Mouse (Mus musculus) retina, adult 2 months (tissue): ENCODE results near the gene Rapgef4.

Experiments used
- DNase-seq: peaks from one replicate; pipeline ENCODE4 v3.0.0-alpha.2; 2012; ENCODE audit warnings: low read depth, low spot score

Gene Rapgef4

DNA sequence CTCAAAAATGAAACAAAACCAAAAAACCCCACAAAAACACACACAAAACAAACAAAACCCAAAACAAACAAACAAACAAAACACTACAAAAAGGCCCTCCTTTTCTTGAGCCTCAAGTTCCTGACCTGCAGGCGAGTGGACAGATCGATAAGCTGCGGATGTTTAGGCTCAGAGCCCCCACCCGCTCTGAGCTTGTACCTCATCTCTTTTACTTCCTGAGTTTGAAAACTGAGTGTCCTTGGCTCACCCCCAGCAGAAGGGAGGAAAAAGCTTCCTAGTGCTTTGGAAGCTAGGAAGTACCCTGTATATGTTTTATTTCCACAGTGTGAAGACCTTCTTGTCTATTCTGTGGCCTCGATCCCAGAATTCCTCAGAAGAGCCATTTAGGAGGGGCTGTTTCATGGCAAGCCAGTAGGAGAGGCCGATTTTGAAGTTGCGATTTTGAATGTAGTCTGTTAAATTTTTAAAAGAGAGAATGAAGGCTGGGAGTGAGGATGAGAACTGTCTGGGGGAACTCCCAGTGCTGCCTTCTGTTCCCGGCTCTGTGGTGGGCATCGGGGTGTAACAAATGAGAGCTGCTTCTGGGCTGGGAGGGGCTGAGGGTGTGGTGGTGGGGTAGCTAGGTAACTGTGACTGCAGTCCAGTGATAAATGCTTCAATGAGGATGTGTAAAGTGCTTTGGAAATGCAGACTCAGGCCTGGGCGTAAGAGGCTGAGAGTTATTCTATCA is 2.0 kb downstream of the Rapgef4 start:
- no peak for DNase-seq

GRCm38 (mm10) chr2:71985730-71986129 is 4.7 kb downstream of the Rapgef4 start:
- DNase-seq = no peak

DNA sequence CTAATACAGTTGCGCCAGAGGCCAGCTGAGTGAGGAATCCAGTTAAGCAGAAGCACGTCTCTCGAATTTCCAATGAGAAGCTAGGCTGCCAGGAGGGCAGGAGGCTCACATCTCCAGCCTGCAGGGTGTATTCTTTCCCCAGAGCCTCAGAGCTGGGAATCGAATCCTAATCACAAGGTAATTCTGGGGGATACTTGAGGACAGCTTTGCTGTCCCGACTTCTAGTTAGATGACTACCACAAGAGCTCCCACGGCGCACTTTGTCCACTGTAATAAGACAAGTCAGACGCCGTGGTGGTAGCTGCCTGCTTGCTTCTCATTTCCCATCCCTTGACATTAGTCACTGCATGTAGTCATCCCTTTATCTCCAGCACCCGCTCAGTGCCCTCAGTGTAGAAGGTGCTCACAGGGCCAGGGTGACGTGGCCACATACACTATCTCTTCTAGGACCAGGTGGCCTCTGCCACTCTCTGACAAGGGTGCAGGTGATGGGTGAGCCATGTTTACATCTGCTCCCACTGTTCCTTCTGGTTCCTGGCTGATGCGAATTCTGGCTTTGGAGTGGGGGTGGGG is 5.3 kb downstream of the Rapgef4 start:
- DNase-seq = no peak

GRCm38 (mm10) chr2:71988572-71988971 is 7.5 kb downstream of the Rapgef4 start:
- no peak for DNase-seq

DNA sequence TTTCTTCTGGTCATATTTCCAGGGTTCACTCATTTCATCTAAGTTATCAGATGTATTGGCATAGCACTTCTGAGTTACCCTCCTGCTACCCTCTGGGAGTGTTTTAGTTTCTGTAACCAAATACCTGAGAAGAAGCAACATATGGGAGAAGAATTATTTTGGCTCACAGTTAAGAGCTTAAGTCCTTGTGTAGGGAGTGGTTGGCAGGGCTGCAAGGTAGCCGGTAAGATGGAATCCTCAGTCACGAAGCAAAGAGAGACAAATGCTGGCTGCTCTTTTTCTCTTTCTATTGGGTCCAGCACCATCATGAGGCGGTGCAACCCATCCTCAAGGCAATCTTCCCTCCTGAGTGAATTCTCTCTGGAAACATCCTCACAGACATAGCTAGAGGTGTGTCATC is 11.1 kb downstream of the Rapgef4 start:
- no peak for DNase-seq

DNA sequence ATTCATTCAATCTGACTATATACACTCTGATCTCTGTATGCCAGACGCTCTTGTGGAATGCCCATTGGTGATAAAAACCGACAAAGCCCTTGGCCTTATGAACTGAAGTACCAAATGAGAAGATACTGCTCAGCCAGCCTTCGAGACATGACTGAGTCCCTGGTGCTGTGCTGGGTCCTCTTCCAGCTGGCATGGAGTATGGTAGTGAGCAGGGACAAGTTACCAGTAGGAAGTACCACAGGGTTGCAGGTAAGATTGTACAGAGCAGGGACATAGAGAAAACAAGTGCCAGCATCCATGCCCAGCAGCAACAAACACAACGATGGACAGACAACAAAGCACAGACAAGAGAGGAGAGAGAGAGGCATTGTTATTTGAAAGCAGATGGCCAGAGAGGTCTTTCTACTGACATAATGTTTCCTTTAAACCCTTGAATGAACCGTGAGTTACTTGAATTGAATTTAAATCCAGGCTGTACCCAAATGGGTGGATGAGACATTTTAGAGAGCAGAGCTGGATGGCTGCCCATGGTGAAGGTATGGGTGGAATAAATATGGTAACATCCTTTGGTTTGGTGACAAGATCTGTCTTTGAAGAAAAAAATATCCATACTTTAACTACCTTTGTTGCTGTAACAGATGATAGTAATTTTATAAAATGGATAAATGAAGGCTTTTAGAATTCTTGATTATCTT is 12.8 kb downstream of the Rapgef4 start:
- DNase-seq = no peak

DNA sequence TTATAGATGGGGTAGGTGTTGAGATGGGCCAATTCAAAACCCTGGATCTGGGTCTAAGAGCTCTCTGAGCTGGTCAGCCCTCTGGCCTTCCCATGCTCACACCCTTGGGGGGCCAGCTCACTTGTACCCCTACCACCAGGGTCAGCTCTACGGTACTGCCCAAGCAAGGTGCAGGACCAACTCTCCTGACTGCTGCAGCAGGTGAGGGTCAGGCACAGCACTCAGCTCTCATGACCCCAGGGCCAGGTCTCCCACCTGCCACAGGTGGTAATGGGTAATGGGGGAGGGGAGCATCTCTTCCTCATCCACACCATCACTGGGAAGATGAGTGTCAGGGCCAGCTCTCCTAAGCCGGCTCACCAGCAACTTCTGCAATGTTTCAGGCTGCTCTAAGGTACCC is 17.5 kb downstream of the Rapgef4 start:
- no peak for DNase-seq

DNA sequence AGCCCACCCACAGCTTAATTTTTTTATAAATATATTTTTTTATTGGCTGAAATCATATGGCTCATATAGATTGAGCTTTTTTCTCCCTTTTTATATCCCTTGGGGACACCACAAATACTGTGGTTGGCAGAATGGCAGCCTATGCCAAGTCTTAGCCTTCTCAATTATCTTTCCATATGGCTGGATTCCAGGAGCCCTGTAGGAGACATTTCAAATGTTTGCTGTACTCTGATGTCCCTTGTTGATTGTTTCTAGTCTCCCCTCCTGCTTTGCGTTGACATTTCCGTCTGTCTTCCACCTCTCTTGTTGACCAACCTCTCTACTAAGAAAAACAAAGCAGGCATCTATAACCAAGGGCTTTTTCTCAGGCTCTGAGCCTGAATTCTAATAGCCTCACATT is 19.1 kb downstream of the Rapgef4 start:
- DNase-seq = no peak

DNA sequence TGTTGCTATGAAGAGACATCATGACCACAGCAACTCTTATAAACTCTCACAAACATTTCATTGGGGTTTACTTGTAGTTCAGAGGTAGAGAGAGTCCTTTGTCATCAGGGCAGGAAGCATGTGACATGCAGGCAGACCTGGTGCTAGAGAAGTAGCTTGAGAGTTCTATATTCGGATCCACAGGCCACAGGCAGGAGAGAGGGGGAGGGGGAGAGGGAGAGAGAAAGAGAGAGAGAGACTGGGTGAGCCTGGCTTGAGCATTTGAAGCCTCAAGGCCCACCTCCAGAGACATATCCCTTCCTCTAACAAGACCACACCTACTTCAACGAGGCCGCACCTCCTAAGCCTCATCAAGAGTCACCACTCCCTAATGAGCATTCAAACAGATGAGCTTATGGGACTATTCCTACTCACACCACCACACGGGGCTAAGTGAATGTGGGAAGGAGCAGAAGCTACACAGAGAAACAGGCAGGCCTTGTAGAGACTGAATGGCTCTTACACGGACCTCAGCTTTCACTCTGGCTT is 21.9 kb downstream of the Rapgef4 start:
- no peak for DNase-seq

GRCm38 (mm10) chr2:72003756-72004525 is 22.9 kb downstream of the Rapgef4 start:
- no peak for DNase-seq

DNA sequence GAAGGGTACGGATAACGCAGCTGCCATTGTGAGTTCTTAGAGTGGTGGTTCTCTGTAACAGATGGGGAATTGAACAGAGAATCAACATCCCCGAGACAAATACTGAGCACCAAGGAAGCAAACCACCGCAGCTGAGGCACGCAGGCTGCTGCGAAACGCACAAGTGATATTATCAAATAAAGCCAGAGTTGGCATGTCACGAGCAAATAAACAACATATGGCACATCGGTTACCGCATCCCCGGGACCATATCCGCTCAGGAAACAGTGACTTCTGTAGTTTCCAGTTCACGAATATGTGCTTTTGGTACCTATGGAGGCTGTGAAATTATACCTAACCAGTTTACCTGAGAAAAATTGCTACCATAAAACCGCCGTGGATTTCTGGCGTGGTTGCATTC is 24.0 kb downstream of the Rapgef4 start:
- DNase-seq = no peak

DNA sequence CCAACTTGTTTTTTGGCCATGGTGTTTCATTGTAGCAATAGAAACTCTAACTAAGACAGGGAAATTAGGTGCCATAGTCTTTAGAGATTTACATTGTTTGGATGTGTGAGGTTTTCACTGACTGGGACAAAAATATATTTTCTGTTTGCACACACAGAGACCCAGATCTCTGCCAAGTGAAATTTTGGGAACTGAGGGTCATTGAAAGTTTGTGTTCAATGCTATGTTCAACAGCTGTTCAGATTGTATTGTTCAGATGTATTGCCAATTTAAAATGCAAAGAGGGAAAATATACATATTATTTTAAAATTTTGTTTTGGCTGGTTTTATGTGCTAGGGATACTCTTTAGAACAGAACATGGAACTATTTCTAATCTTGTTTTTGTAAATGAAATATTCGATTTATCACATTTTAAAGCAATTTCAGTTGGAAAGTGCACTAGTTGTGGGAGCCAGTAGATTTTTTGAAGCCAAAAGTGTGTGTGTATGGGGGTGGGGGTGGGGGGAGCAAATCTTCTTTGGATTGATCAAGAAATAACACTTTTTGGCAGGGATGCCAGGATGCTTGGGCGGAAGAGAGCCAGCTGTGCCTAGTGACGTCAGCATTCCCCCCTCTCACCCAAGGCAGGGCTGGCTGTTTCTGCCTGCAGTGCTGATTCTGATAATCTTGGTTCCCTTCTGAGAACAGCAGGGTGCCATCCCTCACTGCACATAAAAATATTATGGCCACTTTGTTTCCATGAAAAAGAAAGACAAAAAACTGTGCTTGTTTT is 28.6 kb downstream of the Rapgef4 start:
- no peak for DNase-seq

DNA sequence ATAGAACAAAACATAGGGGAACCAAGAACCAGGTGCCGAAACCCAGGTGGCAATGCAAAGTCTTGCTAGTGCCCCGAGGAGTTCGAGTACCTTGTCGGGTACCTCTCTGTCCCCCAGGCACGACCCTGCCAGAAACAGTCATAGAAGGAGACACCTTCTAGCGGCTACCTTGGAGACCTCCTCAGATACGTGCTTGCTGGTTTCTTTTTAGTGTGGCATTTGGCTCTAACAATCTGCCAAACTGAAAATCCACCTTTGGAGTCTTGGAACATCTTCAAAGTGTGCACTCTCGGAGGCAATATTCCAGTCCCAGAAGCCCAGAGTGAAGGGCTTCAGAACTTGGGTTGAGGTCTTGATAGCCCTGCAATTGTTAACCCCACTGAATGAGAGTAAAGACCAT is 34.3 kb downstream of the Rapgef4 start:
- DNase-seq = no peak

DNA sequence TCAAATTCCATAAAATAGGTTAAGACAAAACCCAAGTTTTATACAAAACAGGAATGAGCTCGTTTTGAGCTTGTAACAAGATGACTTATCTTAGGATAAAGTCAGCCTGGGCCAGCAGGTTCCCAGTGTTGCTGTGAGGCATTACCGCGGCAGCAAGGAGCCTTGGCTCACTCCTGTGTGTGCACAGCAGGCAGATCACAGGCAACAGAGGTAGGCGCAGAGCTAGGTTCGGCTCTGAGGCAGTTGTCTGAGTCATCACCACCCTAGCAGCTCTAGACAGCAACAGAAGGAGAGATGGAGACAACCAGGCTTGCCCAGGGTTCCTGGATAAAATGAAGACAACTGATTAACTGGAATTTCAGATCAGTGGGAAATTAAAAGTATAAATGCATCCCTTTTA is 35.0 kb downstream of the Rapgef4 start:
- no peak for DNase-seq

GRCm38 (mm10) chr2:72017168-72017567 is 36.1 kb downstream of the Rapgef4 start:
- DNase-seq = no peak

DNA sequence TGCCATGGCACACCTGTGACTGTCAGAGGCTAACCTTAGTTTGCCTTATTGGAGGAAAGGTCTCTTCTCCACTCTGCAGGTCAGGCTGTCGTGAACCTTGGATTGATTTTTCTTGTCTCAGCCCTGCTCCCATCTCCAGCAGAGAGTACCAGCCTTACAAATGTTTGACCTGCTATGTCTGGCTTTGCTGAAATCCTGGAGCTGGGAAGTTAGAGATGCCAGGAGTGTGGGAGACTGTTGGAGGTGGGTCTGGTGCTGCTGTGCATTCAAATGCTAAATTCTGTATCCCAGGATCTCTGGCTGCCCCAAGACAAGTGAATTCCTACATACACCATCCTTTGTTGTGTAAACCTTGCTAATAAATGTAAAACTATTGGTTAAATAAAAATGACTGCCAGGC is 37.7 kb downstream of the Rapgef4 start:
- DNase-seq = no peak

- no peak for DNase-seq
Measured at GRCm38 (mm10) chr2:72020755-72021154, 39.7 kb downstream of the Rapgef4 start.

GRCm38 (mm10) chr2:72021440-72021839 is 40.4 kb downstream of the Rapgef4 start:
- no peak for DNase-seq

DNA sequence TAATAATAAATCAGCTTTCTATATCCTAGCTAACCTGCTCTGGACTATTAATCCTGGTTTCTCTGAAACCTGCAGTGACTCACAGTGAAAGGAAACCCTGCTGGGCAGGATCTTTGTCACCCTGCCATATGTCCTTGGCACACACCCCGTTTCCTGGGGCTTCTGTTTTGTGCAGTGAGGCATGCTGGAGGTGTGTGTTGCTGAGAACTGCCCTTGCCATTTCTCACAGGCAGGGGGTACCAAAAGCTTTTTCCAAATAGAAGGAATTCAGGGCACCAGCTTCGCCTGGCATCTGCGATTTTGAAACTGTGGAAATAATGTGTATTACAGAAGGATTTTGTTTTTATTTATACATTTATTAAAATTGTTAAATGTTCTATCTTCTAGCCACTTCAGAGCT is 40.8 kb downstream of the Rapgef4 start:
- no peak for DNase-seq

DNA sequence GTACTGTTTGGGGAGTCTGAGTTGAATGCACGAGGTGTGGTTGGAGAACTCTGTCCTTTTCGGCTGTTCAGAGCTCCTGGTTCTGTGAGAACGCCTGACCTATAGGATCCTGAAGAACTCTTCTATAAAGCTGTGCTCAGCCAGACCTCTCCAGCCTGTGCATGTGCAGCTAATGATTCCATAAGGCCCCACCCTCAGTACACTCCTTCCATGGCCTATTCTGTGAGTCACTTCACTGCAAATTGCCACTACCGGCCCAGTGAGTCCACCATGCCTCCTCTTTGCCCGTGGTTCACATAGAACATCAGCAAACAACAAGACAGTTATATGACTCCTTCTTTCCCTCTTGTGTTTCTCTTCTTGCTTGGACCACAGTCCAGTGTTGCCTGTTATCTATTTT is 42.8 kb downstream of the Rapgef4 start:
- DNase-seq = no peak

DNA sequence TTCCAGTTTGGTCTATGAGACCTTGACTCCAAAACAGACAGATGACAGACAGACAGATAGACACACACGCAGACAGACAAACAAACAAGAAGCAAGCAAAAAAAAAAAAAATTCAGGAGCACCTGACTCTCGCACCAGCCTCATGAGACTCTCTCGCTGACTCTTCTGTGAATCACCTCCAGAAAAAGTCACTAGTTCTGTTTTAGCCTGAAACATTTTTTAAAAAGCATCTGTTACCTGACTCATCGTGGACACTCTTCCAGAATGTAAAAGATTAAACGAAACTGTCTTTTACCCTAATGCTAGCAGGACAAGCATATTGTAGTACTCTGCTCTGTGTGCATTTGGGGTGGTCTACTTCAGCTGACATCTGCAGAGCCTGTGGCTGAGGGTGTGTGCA is 44.6 kb downstream of the Rapgef4 start:
- no peak for DNase-seq
